Mouse (Mus musculus): ENCODE results near the gene Tmed5. TPM values are rescaled to one million over a fixed set of nuclear protein-coding genes. Genes with fewer than 3 reads are reported as not detected.

Tmed5 gene
- polyA plus RNA-seq, 1 experiment from 2014 or later, result 31.0 TPM

DNA sequence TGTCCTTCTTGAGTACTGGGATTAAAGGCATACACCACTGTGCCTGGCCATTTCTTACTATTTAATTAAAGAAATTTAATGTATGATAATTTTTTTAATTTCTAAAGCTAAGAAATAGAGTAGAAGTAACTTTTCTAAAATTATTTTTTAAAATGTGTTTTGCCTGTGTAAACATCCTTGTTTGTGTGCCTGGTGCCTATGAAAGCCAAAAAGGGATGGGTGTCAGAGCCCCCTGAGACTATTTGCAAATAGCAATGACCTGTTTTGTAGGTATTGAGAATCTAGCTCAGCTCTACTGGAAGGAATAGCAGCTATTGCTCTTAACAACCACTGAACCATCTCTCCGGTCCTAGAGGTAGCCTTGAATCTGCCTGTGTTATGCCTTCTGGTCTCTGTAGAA lies 60.1 kb downstream of the Tmed5 start:
- H3K4me1 ChIP-seq (ENCODE audit: control insufficient read depth, insufficient read depth, low read length), result no peaks in the 10 kb centered on the region
- H3K4me2 ChIP-seq, result no peak overlapping the region
- no peak for ATAC-seq (replicated peaks; ENCODE audit: insufficient number of reproducible peaks, low FRiP score, low TSS enrichment)
- no peaks in the 10 kb centered on the region for H3K27me3 ChIP-seq (ENCODE audit: control insufficient read depth, insufficient read depth, low read length)
- no peak overlapping the region for H3K4me3 ChIP-seq (ENCODE audit: low read depth, low read length)
- H3K36me3 ChIP-seq (ENCODE audit: control insufficient read depth, insufficient read depth, low read length), result peaks cover 32% of the 10 kb centered on the region
- WGBS (ENCODE audit: insufficient replicate concordance), result 98% methylated on average over 1 of the region's 1 CpGs
- H3K9me3 ChIP-seq (replicated peaks; ENCODE audit: control insufficient read depth, low read length), result no peaks in the 10 kb centered on the region
- H3K9ac ChIP-seq (ENCODE audit: low read depth, low read length), result no peak overlapping the region
- no peak overlapping the region for H3K27ac ChIP-seq (ENCODE audit: low read depth, low read length)

DNA sequence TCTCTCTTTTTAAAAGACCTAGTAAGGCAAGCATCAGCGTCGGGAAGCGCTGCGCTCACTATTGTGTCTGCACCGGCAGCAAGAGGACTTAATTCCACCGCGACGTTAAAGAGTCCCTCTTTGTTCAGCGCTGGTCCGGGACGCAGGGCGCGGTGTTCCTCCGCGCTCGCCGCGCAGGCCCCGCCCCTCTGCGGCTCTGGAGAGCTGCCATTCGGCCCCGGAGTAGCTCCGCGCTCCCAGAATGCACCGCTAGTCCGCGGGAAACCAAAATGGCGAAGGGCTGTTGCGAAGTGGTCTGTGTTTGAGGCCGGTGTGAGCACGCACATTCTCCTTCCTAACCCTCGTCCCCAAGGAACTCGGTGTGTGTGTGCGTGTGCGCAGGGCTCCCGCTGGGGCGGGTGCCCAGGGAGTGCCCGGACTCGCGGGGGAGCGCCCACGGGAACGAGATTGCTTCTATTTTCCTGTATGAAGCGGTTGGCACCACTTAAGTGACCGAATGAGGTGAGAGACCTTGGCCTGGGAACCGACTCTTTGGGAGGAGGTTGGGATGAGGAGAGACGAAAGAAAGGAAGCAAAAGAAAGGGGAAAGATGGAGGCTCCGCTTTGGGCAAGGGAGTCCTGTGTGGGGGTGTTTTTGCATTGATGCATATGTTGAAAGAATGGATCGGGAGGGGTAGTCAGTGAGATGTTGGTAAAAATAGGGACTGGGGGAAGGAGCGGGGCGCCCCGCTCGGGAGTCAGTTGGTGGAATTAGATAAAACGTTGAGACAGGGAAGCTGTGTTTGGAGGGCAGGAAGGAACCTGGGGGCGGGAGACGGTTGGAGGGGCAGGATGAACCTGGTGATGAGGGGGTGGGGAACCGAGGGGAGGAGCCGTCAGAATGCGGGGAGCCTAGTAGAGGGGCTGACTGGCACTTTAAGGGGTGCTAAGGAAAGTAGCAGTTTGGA lies 66.7 kb downstream of the Tmed5 start, which contains the start of gene Mtf2:
TSS of gene Mtf2 (plus strand) at position 210 of the 947 bp plus-strand sequence.
- peak within 1 kb of the TSS; percentile 92 for H3K27ac ChIP-seq (ENCODE audit: low read depth, low read length)
- H3K4me2 ChIP-seq, result peak within 1 kb of the TSS; percentile 70
- peaks cover 13% of the 10 kb centered on the region; the same call in 1 of the 2 replicates for H3K36me3 ChIP-seq (ENCODE audit: control insufficient read depth, insufficient read depth, low read length)
- WGBS (ENCODE audit: insufficient replicate concordance), result under 1% methylated on average over 59 of the region's 59 CpGs
- ATAC-seq (replicated peaks; ENCODE audit: insufficient number of reproducible peaks, low FRiP score, low TSS enrichment), result peak; percentile 95
- H3K4me3 ChIP-seq (ENCODE audit: low read depth, low read length), result peak within 1 kb of the TSS; percentile 85
- H3K9ac ChIP-seq (ENCODE audit: low read depth, low read length), result peak within 1 kb of the TSS; percentile 97
- no peaks in the 10 kb centered on the region for H3K27me3 ChIP-seq (ENCODE audit: control insufficient read depth, insufficient read depth, low read length)
- no peaks in the 10 kb centered on the region for H3K9me3 ChIP-seq (replicated peaks; ENCODE audit: control insufficient read depth, low read length)
- no peaks in the 10 kb centered on the region for H3K4me1 ChIP-seq (ENCODE audit: control insufficient read depth, insufficient read depth, low read length)

DNA sequence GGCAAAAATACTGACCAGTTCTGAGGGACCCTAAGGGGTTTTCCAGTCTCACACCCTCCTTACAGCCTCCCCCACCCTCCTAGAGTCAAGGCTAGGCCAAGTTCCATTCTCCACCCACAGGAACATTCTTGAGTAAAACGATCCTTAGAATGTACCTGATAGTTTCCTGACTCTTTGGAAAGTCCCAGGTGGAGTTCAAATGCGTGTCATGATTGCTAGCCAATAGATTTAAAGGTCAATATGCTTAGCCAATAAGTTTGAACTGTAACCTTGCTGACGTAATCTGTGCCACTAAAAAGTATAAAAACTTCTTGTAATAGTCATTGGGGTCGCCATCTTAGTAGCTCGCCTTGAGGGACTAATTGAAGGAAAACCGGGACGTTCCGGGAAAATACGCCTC lies 72.0 kb downstream of the Tmed5 start:
- Histone ChIP-seq H3K9me3 (replicated peaks; ENCODE audit: control insufficient read depth, low read length) (no peaks in the 10 kb centered on the region), H3K27me3 (ENCODE audit: control insufficient read depth, insufficient read depth, low read length) (no peaks in the 10 kb centered on the region), H3K9ac (ENCODE audit: low read depth, low read length) (no peak overlapping the region), H3K4me2 (no peak overlapping the region), H3K4me1 (ENCODE audit: control insufficient read depth, insufficient read depth, low read length) (no peaks in the 10 kb centered on the region), H3K27ac (ENCODE audit: low read depth, low read length) (no peak overlapping the region), H3K4me3 (ENCODE audit: low read depth, low read length) (no peak overlapping the region), H3K36me3 (ENCODE audit: control insufficient read depth, insufficient read depth, low read length) (no peaks in the 10 kb centered on the region)
- 85% methylated on average over 9 of the region's 9 CpGs for WGBS (ENCODE audit: insufficient replicate concordance)
- no peak for ATAC-seq (replicated peaks; ENCODE audit: insufficient number of reproducible peaks, low FRiP score, low TSS enrichment)

Other genes starting within 250 kb of the Tmed5 start
- 55.2 and 69.9 TPM in 2 replicates for gene Rpl5, start 232.1 kb downstream of the Tmed5 start, polyA plus RNA-seq (2014; fragmentation: Nextera tagmentation; extraction: Ambion mirVana)
- gene Fam69a, start 145.5 kb downstream of the Tmed5 start, polyA plus RNA-seq (2014; fragmentation: Nextera tagmentation; extraction: Ambion mirVana), result 20.0 and 20.6 TPM in 2 replicates
- gene Mtf2, start 66.9 kb downstream of the Tmed5 start, polyA plus RNA-seq (2014; fragmentation: Nextera tagmentation; extraction: Ambion mirVana), result 88.2 and 88.4 TPM in 2 replicates
- 5.9 and 6.6 TPM in 2 replicates for gene Ccdc18, start 255 bp upstream of the Tmed5 start, polyA plus RNA-seq (2014; fragmentation: Nextera tagmentation; extraction: Ambion mirVana)
- 32.8 and 36.5 TPM in 2 replicates for gene Dr1, start 136.3 kb upstream of the Tmed5 start, polyA plus RNA-seq (2014; fragmentation: Nextera tagmentation; extraction: Ambion mirVana)
- 3.4 and 3.7 TPM in 2 replicates for gene Pigg, start 180.0 kb upstream of the Tmed5 start, polyA plus RNA-seq (2014; fragmentation: Nextera tagmentation; extraction: Ambion mirVana)
- 0.16 TPM in 1 of 2 replicates, not detected in the other for gene Gm42517, start 235.3 kb upstream of the Tmed5 start, polyA plus RNA-seq (2014; fragmentation: Nextera tagmentation; extraction: Ambion mirVana)